Mouse (Mus musculus): ENCODE data around the gene P2rx1. TPM values are rescaled to one million over a fixed set of nuclear protein-coding genes. Genes with fewer than 3 reads are reported as not detected.

Gene P2rx1
- total and polyA plus RNA-seq, 3 experiments: 0.21 to 0.86 (median 0.76) TPM

GRCm38 (mm10) chr11:73024236-73024904 is 25.5 kb downstream of the P2rx1 start:
- Histone ChIP-seq H3K27ac (no peak overlapping the region), H3K79me2 (replicated peaks; ENCODE audit: control insufficient read depth, insufficient read depth, low read length) (no peaks in the 10 kb centered on the region), H3K27me3 (ENCODE audit: control insufficient read depth, insufficient read depth, low read length) (no peaks in the 10 kb centered on the region), H3K36me3 (ENCODE audit: control insufficient read depth, insufficient read depth, low read length) (no peaks in the 10 kb centered on the region), H3K4me3 (no peak overlapping the region), H3K9ac (ENCODE audit: low read depth, low read length) (no peak overlapping the region), H3K4me1 (ENCODE audit: control insufficient read depth, insufficient read depth, low read length) (peaks cover 12% of the 10 kb centered on the region)
- 0 out of 2 replicates have a peak, but pooled peaks have one; percentile 29 for TF ChIP-seq EP300 (IDR thresholded peaks at IDR 0.05; ENCODE audit: insufficient read depth, low read depth, low read length)
- no peak for TF ChIP-seq CTCF (IDR thresholded peaks at IDR 0.05)
- TF ChIP-seq POLR2A (IDR thresholded peaks at IDR 0.05; ENCODE audit: insufficient read depth, low read depth, low read length): no peak
- intact Hi-C loops (cut with DNase I): no loop called here
- peak in 1 of 2 experiments; percentile 67 for DNase-seq
- 41% methylated on average over 7 of the region's 7 CpGs for WGBS

- Histone ChIP-seq H3K9ac (ENCODE audit: low read depth, low read length) (no peak overlapping the region), H3K36me3 (ENCODE audit: control insufficient read depth, insufficient read depth, low read length) (no peaks in the 10 kb centered on the region), H3K4me1 (ENCODE audit: control insufficient read depth, insufficient read depth, low read length) (peaks cover 12% of the 10 kb centered on the region), H3K4me3 (no peak overlapping the region), H3K79me2 (replicated peaks; ENCODE audit: control insufficient read depth, insufficient read depth, low read length) (no peaks in the 10 kb centered on the region), H3K27me3 (ENCODE audit: control insufficient read depth, insufficient read depth, low read length) (no peaks in the 10 kb centered on the region), H3K27ac (no peak overlapping the region)
- TF ChIP-seq POLR2A (IDR thresholded peaks at IDR 0.05; ENCODE audit: insufficient read depth, low read depth, low read length) (no peak), CTCF (IDR thresholded peaks at IDR 0.05) (no peak)
- 70% methylated on average over 8 of the region's 8 CpGs for WGBS
- intact Hi-C loops (cut with DNase I): no loop called here
- no peak for DNase-seq
Measured at GRCm38 (mm10) chr11:73026961-73027360, 28.1 kb downstream of the P2rx1 start.

GRCm38 (mm10) chr11:73030821-73031498 is 32.1 kb downstream of the P2rx1 start:
- Histone ChIP-seq H3K4me1 (ENCODE audit: control insufficient read depth, insufficient read depth, low read length) (peaks cover 2% of the 10 kb centered on the region), H3K79me2 (replicated peaks; ENCODE audit: control insufficient read depth, insufficient read depth, low read length) (no peaks in the 10 kb centered on the region), H3K27me3 (ENCODE audit: control insufficient read depth, insufficient read depth, low read length) (no peaks in the 10 kb centered on the region), H3K27ac (peak overlapping the region; percentile 55; the same call in 1 of the 2 replicates), H3K36me3 (ENCODE audit: control insufficient read depth, insufficient read depth, low read length) (no peaks in the 10 kb centered on the region), H3K9ac (ENCODE audit: low read depth, low read length) (peak overlapping the region; percentile 66), H3K4me3 (peak overlapping the region; percentile 38)
- TF ChIP-seq CTCF (IDR thresholded peaks at IDR 0.05): peak; percentile 30
- no peak for TF ChIP-seq POLR2A (IDR thresholded peaks at IDR 0.05; ENCODE audit: insufficient read depth, low read depth, low read length)
- TF ChIP-seq EP300 (IDR thresholded peaks at IDR 0.05; ENCODE audit: insufficient read depth, low read depth, low read length): no peak
- WGBS: 21% methylated on average over 20 of the region's 20 CpGs
- peak; percentile 84 to 90 for DNase-seq
- intact Hi-C loops (cut with DNase I): no loop called here

GRCm38 (mm10) chr11:73031536-73031935 is 32.6 kb downstream of the P2rx1 start:
- TF ChIP-seq POLR2A (IDR thresholded peaks at IDR 0.05; ENCODE audit: insufficient read depth, low read depth, low read length) (no peak), CTCF (IDR thresholded peaks at IDR 0.05) (no peak), EP300 (IDR thresholded peaks at IDR 0.05; ENCODE audit: insufficient read depth, low read depth, low read length) (no peak)
- Histone ChIP-seq H3K4me3 (no peak overlapping the region), H3K27ac (no peak overlapping the region), H3K4me1 (ENCODE audit: control insufficient read depth, insufficient read depth, low read length) (peaks cover 2% of the 10 kb centered on the region), H3K27me3 (ENCODE audit: control insufficient read depth, insufficient read depth, low read length) (no peaks in the 10 kb centered on the region), H3K9ac (ENCODE audit: low read depth, low read length) (no peak overlapping the region), H3K36me3 (ENCODE audit: control insufficient read depth, insufficient read depth, low read length) (no peaks in the 10 kb centered on the region), H3K79me2 (replicated peaks; ENCODE audit: control insufficient read depth, insufficient read depth, low read length) (no peaks in the 10 kb centered on the region)
- WGBS: 80% methylated on average over 5 of the region's 5 CpGs
- intact Hi-C loops (cut with DNase I): no loop called here
- DNase-seq: no peak

GRCm38 (mm10) chr11:73036077-73036476 is 37.2 kb downstream of the P2rx1 start:
- TF ChIP-seq CTCF (IDR thresholded peaks at IDR 0.05): no peak
- TF ChIP-seq POLR2A (IDR thresholded peaks at IDR 0.05; ENCODE audit: insufficient read depth, low read depth, low read length): no peak
- no peak for TF ChIP-seq EP300 (IDR thresholded peaks at IDR 0.05; ENCODE audit: insufficient read depth, low read depth, low read length)
- H3K9ac ChIP-seq (ENCODE audit: low read depth, low read length): no peak overlapping the region
- intact Hi-C loops (cut with DNase I): no loop called here
- no peaks in the 10 kb centered on the region; the same call in 1 of the 2 replicates for H3K4me1 ChIP-seq (ENCODE audit: control insufficient read depth, insufficient read depth, low read length)
- H3K27ac ChIP-seq: no peak overlapping the region
- DNase-seq: no peak
- WGBS: 70% methylated on average over 7 of the region's 7 CpGs
- no peaks in the 10 kb centered on the region for H3K79me2 ChIP-seq (replicated peaks; ENCODE audit: control insufficient read depth, insufficient read depth, low read length)
- no peaks in the 10 kb centered on the region for H3K27me3 ChIP-seq (ENCODE audit: control insufficient read depth, insufficient read depth, low read length)
- H3K36me3 ChIP-seq (ENCODE audit: control insufficient read depth, insufficient read depth, low read length): no peaks in the 10 kb centered on the region
- no peak overlapping the region for H3K4me3 ChIP-seq

GRCm38 (mm10) chr11:73036889-73037288 is 38.0 kb downstream of the P2rx1 start:
- H3K9ac ChIP-seq (ENCODE audit: low read depth, low read length): no peak overlapping the region
- TF ChIP-seq EP300 (IDR thresholded peaks at IDR 0.05; ENCODE audit: insufficient read depth, low read depth, low read length) (no peak), CTCF (IDR thresholded peaks at IDR 0.05) (no peak)
- H3K4me1 ChIP-seq (ENCODE audit: control insufficient read depth, insufficient read depth, low read length): no peaks in the 10 kb centered on the region
- no peak overlapping the region for H3K27ac ChIP-seq
- no peaks in the 10 kb centered on the region for H3K36me3 ChIP-seq (ENCODE audit: control insufficient read depth, insufficient read depth, low read length)
- no peaks in the 10 kb centered on the region for H3K27me3 ChIP-seq (ENCODE audit: control insufficient read depth, insufficient read depth, low read length)
- no peaks in the 10 kb centered on the region for H3K79me2 ChIP-seq (replicated peaks; ENCODE audit: control insufficient read depth, insufficient read depth, low read length)
- 63% methylated on average over 6 of the region's 6 CpGs for WGBS
- DNase-seq: no peak
- H3K4me3 ChIP-seq: no peak overlapping the region
- intact Hi-C loops (cut with DNase I): no loop called here

Measured in heart, adult 2 months (tissue).